Mouse (Mus musculus) heart, postnatal 0 days (tissue): Measurements from ENCODE around the gene Cog2.

Source experiments
- CTCF ChIP-seq: IDR thresholded peaks from 2 replicates; pipeline ENCODE4 v1.5.1; 2016; ENCODE audit warnings: antibody characterized with exemption, control low read depth, low read depth
- EP300 ChIP-seq: IDR thresholded peaks from 2 replicates; pipeline ENCODE4 v1.6.1; 2016; ENCODE audit warnings: antibody characterized with exemption, low read depth

DNA sequence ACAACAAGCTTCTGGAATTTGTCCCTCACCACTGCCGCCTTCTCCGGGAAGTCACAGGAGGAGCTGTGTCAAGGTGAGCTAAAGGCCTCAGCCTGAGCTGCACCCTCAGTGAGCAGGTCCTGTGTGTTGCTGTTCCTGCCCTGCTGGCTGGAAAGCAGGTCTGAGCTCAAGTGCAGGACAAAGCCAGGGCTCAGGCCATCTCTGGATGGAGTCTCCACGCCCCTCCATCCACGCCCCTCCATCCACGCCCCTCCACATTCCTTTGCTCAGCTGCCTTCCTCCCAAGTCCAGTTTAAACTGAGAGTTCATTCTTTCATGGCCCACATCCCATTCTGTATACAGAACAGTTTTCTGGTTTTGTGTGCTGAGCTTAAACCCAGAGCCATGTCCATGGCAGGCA lies 14.9 kb downstream of the Cog2 start:
- TF ChIP-seq CTCF, result no peak
- TF ChIP-seq EP300, result no peak
